Mouse (Mus musculus): ENCODE data around the gene Tbc1d8. TPM values are rescaled to one million over a fixed set of nuclear protein-coding genes. Genes with fewer than 3 reads are reported as not detected.

Gene Tbc1d8
- polyA plus RNA-seq, 1 experiment from 2014 or later = 12.2 TPM

Other genes with a start within 250 kb of the Tbc1d8 start
- 756 and 1,061 TPM in 2 replicates for gene Rpl31, start 110.9 kb downstream of the Tbc1d8 start, polyA plus RNA-seq (2014; fragmentation: Nextera tagmentation; extraction: Ambion mirVana)
- 30.0 and 36.2 TPM in 2 replicates for gene Cnot11, start 56.2 kb upstream of the Tbc1d8 start, polyA plus RNA-seq (2014; fragmentation: Nextera tagmentation; extraction: Ambion mirVana)
- 41.3 and 45.2 TPM in 2 replicates for gene Rnf149, start 98.7 kb upstream of the Tbc1d8 start, polyA plus RNA-seq (2014; fragmentation: Nextera tagmentation; extraction: Ambion mirVana)
- 0.04 TPM in 1 of 2 replicates, not detected in the other for gene Creg2, start 172.7 kb upstream of the Tbc1d8 start, polyA plus RNA-seq (2014; fragmentation: Nextera tagmentation; extraction: Ambion mirVana)
- gene Rfx8, start 242.2 kb upstream of the Tbc1d8 start, polyA plus RNA-seq (2014; fragmentation: Nextera tagmentation; extraction: Ambion mirVana) = 0.18 TPM in 1 of 2 replicates, not detected in the other

Data from kidney, embryonic 14.5 days (tissue).